Mouse (Mus musculus) cerebellum, adult 2 months (tissue): ENCODE measurements around the gene Rasal2.

Experiments
- CTCF ChIP-seq: fragments of 200-500 bp; IDR thresholded peaks from 2 replicates; pipeline ENCODE4 v1.5.1; 2011; ENCODE audit warnings: low read depth, mild to moderate bottlenecking, control low read depth, low read length, moderate library complexity, borderline replicate concordance; ENCODE audit not compliant: insufficient read depth
- POLR2A ChIP-seq: fragments of 200-500 bp; IDR thresholded peaks from 2 replicates; pipeline ENCODE4 v1.6.1; 2011; ENCODE audit warnings: low read length, control low read depth, borderline replicate concordance; ENCODE audit not compliant: insufficient read depth

GRCm38 (mm10) chr1:157231016-157231415 lies 181.4 kb downstream of the Rasal2 start:
- TF ChIP-seq CTCF (no peak), POLR2A (no peak)
